Mouse (Mus musculus) c-Kit-positive CD71-negative TER-119-negative erythroid progenitor cells, embryonic 14.5 days (primary cell): ENCODE results near the gene Nsmce4a.
"Not testable (repeated sequence)": the region's sequence is repeated elsewhere in the genome, so short reads cannot be mapped to it uniquely, and the experiment has no call there.

ENCODE experiments used
- DNase-seq: peaks from one replicate; pipeline ENCODE4 v3.0.0-alpha.2; 2013; ENCODE audit warnings: low read depth

Nsmce4a gene

GRCm38 (mm10) chr7:130572821-130573220 is at the start of gene Nsmce4a:
Nsmce4a (minus strand) TSS chr7:130573118.
- DNase-seq: no peak

GRCm38 (mm10) chr7:130622359-130622758 is 49.4 kb upstream of the Nsmce4a start:
- DNase-seq: no peak

- no peak for DNase-seq
Observed at GRCm38 (mm10) chr7:130621953-130622352, 49.0 kb upstream of the Nsmce4a start.

GRCm38 (mm10) chr7:130621068-130621467 is 48.1 kb upstream of the Nsmce4a start:
- no peak for DNase-seq

- no peak for DNase-seq
Observed at GRCm38 (mm10) chr7:130617591-130617990, 44.7 kb upstream of the Nsmce4a start.

- DNase-seq: no peak
Observed at GRCm38 (mm10) chr7:130613973-130614372, 41.1 kb upstream of the Nsmce4a start.

GRCm38 (mm10) chr7:130606958-130607357 is 34.0 kb upstream of the Nsmce4a start:
- DNase-seq: no peak

- DNase-seq: no peak
Observed at GRCm38 (mm10) chr7:130605111-130605510, 32.2 kb upstream of the Nsmce4a start.

- DNase-seq: no peak
Observed at GRCm38 (mm10) chr7:130604390-130604789, 31.5 kb upstream of the Nsmce4a start.

GRCm38 (mm10) chr7:130603556-130603955 is 30.6 kb upstream of the Nsmce4a start:
- DNase-seq: no peak

- no peak for DNase-seq
Observed at GRCm38 (mm10) chr7:130602804-130603203, 29.9 kb upstream of the Nsmce4a start.

- no peak for DNase-seq
Observed at GRCm38 (mm10) chr7:130600546-130600945, 27.6 kb upstream of the Nsmce4a start.

- no peak for DNase-seq
Observed at GRCm38 (mm10) chr7:130600074-130600473, 27.2 kb upstream of the Nsmce4a start.

- no peak for DNase-seq
Observed at GRCm38 (mm10) chr7:130597546-130597945, 24.6 kb upstream of the Nsmce4a start.

- DNase-seq: not testable (repeated sequence)
Observed at GRCm38 (mm10) chr7:130596079-130596855, 23.3 kb upstream of the Nsmce4a start.

GRCm38 (mm10) chr7:130593375-130594239 is 20.7 kb upstream of the Nsmce4a start:
- DNase-seq: not testable (repeated sequence)

- not testable (repeated sequence) for DNase-seq
Observed at GRCm38 (mm10) chr7:130592975-130593374, 20.1 kb upstream of the Nsmce4a start.

- no peak for DNase-seq
Observed at GRCm38 (mm10) chr7:130590845-130591437, 18.0 kb upstream of the Nsmce4a start.

GRCm38 (mm10) chr7:130590081-130590828 is 17.3 kb upstream of the Nsmce4a start:
- no peak for DNase-seq

GRCm38 (mm10) chr7:130586521-130587072 is 13.7 kb upstream of the Nsmce4a start:
- DNase-seq: no peak

- no peak for DNase-seq
Observed at GRCm38 (mm10) chr7:130578607-130579006, 5.7 kb upstream of the Nsmce4a start.

- DNase-seq: no peak
Observed at GRCm38 (mm10) chr7:130578066-130578465, 5.1 kb upstream of the Nsmce4a start.
